Mouse (Mus musculus): Measurements from ENCODE around the gene Folr1. TPM values are rescaled to one million over a fixed set of nuclear protein-coding genes. Genes with fewer than 3 reads are reported as not detected.

The Folr1 gene
- polyA plus RNA-seq, 1 experiment, result 28.5 TPM

- no peak overlapping the region for H3K4me3 ChIP-seq (ENCODE audit: control insufficient read depth, low read depth, low read length)
- H3K36me3 ChIP-seq (ENCODE audit: control insufficient read depth, insufficient read depth, low read length), result no peaks in the 10 kb centered on the region
- no peaks in the 10 kb centered on the region for H3K27me3 ChIP-seq (ENCODE audit: control insufficient read depth, insufficient read depth, low read length)
- peaks cover 2% of the 10 kb centered on the region; the same call in 1 of the 2 replicates for H3K4me1 ChIP-seq (ENCODE audit: control insufficient read depth, insufficient read depth, low read length)
- no peak overlapping the region for H3K27ac ChIP-seq (ENCODE audit: control insufficient read depth, insufficient read depth, low read depth, low read length)
- TF ChIP-seq CTCF (IDR thresholded peaks at IDR 0.05; ENCODE audit: control insufficient read depth, insufficient read depth, insufficient replicate concordance, low read depth, low read length), result no peak
- TF ChIP-seq POLR2A (IDR thresholded peaks at IDR 0.05; ENCODE audit: control insufficient read depth, low read depth, low read length), result no peak
These were observed 1.5 kb downstream of the Folr1 start for GRCm38 (mm10) chr7:101869163-101869500.

DNA sequence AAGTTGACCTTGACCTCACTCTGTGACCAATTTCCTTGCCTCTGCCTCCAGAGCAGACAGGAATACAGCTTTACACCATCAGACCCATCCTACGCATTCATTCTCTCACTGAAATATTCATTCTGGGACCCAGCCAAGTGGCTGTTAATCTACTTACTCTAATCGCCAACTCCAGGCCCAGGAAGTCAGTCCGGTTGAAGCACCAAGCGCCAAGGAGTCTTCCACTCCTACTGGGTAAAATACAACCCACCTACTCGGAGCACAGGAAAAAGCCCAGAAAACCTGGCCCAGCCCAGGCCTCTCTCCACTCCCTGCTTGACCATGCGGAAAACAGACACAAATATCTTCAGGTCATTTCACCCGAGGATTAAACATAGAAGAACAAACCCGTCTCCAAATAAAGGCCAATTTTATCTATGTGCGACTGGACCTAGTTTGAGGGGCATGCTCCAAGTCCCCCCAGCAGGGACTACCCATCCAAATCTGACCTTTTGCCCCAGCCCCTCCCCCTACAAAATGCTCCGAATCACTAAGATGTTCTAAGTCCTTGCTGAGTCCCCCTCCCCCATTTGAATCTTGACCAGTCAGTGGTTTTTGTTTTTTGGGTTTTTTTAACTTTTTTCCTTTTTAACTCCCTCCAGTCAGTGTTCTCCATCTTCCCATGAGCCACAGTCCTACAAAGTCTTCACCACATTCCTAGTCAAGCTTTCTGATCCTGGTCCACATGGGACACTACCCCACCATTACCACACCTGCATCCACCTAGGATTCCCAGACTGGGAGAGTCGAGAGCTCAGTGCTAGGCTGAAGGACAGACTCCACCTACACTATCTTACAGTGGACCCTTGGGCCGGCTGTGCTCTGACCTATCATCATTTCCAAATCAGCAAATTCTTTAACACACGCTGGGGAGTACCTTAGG, 2.1 kb downstream of the Folr1 start:
- Histone ChIP-seq H3K27ac (ENCODE audit: control insufficient read depth, insufficient read depth, low read depth, low read length) (peak overlapping the region; percentile 56; the same call in 1 of the 2 replicates), H3K36me3 (ENCODE audit: control insufficient read depth, insufficient read depth, low read length) (no peaks in the 10 kb centered on the region), H3K4me3 (ENCODE audit: control insufficient read depth, low read depth, low read length) (no peak overlapping the region), H3K27me3 (ENCODE audit: control insufficient read depth, insufficient read depth, low read length) (no peaks in the 10 kb centered on the region), H3K4me1 (ENCODE audit: control insufficient read depth, insufficient read depth, low read length) (peaks cover 2% of the 10 kb centered on the region; the same call in 1 of the 2 replicates)
- TF ChIP-seq CTCF (IDR thresholded peaks at IDR 0.05; ENCODE audit: control insufficient read depth, insufficient read depth, insufficient replicate concordance, low read depth, low read length), result no peak
- TF ChIP-seq POLR2A (IDR thresholded peaks at IDR 0.05; ENCODE audit: control insufficient read depth, low read depth, low read length), result no peak

GRCm38 (mm10) chr7:101867482-101867881, 3.1 kb downstream of the Folr1 start:
- H3K27ac ChIP-seq (ENCODE audit: control insufficient read depth, insufficient read depth, low read depth, low read length), result no peak overlapping the region

GRCm38 (mm10) chr7:101866491-101867265, 3.9 kb downstream of the Folr1 start:
- Histone ChIP-seq H3K27ac (ENCODE audit: control insufficient read depth, insufficient read depth, low read depth, low read length) (peak overlapping the region; percentile 78), H3K4me3 (ENCODE audit: control insufficient read depth, low read depth, low read length) (no peak overlapping the region), H3K36me3 (ENCODE audit: control insufficient read depth, insufficient read depth, low read length) (no peaks in the 10 kb centered on the region), H3K27me3 (ENCODE audit: control insufficient read depth, insufficient read depth, low read length) (no peaks in the 10 kb centered on the region), H3K4me1 (ENCODE audit: control insufficient read depth, insufficient read depth, low read length) (peaks cover 2% of the 10 kb centered on the region; the same call in 1 of the 2 replicates)
- TF ChIP-seq CTCF (IDR thresholded peaks at IDR 0.05; ENCODE audit: control insufficient read depth, insufficient read depth, insufficient replicate concordance, low read depth, low read length), result no peak
- no peak for TF ChIP-seq POLR2A (IDR thresholded peaks at IDR 0.05; ENCODE audit: control insufficient read depth, low read depth, low read length)

More at GRCm38 (mm10) chr7:101867482-101867881, 3.1 kb downstream of the Folr1 start:
- no peaks in the 10 kb centered on the region for H3K36me3 ChIP-seq (ENCODE audit: control insufficient read depth, insufficient read depth, low read length)
- TF ChIP-seq POLR2A (IDR thresholded peaks at IDR 0.05; ENCODE audit: control insufficient read depth, low read depth, low read length), result no peak
- no peak for TF ChIP-seq CTCF (IDR thresholded peaks at IDR 0.05; ENCODE audit: control insufficient read depth, insufficient read depth, insufficient replicate concordance, low read depth, low read length)
- peaks cover 2% of the 10 kb centered on the region; the same call in 1 of the 2 replicates for H3K4me1 ChIP-seq (ENCODE audit: control insufficient read depth, insufficient read depth, low read length)
- H3K27me3 ChIP-seq (ENCODE audit: control insufficient read depth, insufficient read depth, low read length), result no peaks in the 10 kb centered on the region
- H3K4me3 ChIP-seq (ENCODE audit: control insufficient read depth, low read depth, low read length), result no peak overlapping the region

DNA sequence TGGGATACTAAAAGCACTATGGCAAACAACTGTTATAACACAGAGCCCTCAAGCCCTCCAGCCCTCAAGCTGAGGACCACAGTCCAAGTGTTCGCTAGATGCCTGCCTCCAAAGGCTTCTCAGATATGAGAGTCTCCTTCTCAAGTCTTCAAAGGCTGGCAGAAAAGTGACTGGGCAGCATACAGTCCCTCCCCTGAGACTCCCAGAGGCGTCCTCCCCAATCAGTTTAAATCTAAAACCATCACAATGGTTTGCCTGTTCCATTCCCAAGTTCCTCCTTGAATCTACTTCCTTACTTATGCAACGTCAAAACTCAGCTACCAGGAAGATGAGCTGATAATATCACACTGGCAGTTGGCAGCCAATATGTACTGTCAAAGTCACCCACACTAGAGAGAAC, 7.2 kb downstream of the Folr1 start, which contains the start of gene Anapc15:
TSS of gene Anapc15 (plus strand) at position 301 of the 400 bp plus-strand sequence.
- Histone ChIP-seq H3K27ac (ENCODE audit: control insufficient read depth, insufficient read depth, low read depth, low read length) (no peak within 1 kb of the TSS), H3K27me3 (ENCODE audit: control insufficient read depth, insufficient read depth, low read length) (no peaks in the 10 kb centered on the region), H3K4me3 (ENCODE audit: control insufficient read depth, low read depth, low read length) (no peak within 1 kb of the TSS), H3K36me3 (ENCODE audit: control insufficient read depth, insufficient read depth, low read length) (no peaks in the 10 kb centered on the region), H3K4me1 (ENCODE audit: control insufficient read depth, insufficient read depth, low read length) (peaks cover 4% of the 10 kb centered on the region; the same call in 1 of the 2 replicates)
- TF ChIP-seq POLR2A (IDR thresholded peaks at IDR 0.05; ENCODE audit: control insufficient read depth, low read depth, low read length) (no peak), CTCF (IDR thresholded peaks at IDR 0.05; ENCODE audit: control insufficient read depth, insufficient read depth, insufficient replicate concordance, low read depth, low read length) (no peak)

- H3K27ac ChIP-seq (ENCODE audit: control insufficient read depth, insufficient read depth, low read depth, low read length), result no peak overlapping the region
- TF ChIP-seq POLR2A (IDR thresholded peaks at IDR 0.05; ENCODE audit: control insufficient read depth, low read depth, low read length) (no peak), CTCF (IDR thresholded peaks at IDR 0.05; ENCODE audit: control insufficient read depth, insufficient read depth, insufficient replicate concordance, low read depth, low read length) (no peak)
- no peaks in the 10 kb centered on the region for H3K27me3 ChIP-seq (ENCODE audit: control insufficient read depth, insufficient read depth, low read length)
These were observed 8.3 kb downstream of the Folr1 start for GRCm38 (mm10) chr7:101862291-101862690.

GRCm38 (mm10) chr7:101860978-101861377, 9.6 kb downstream of the Folr1 start:
- no peak for TF ChIP-seq CTCF (IDR thresholded peaks at IDR 0.05; ENCODE audit: control insufficient read depth, insufficient read depth, insufficient replicate concordance, low read depth, low read length)
- Histone ChIP-seq H3K27me3 (ENCODE audit: control insufficient read depth, insufficient read depth, low read length) (no peaks in the 10 kb centered on the region), H3K36me3 (ENCODE audit: control insufficient read depth, insufficient read depth, low read length) (no peaks in the 10 kb centered on the region), H3K4me3 (ENCODE audit: control insufficient read depth, low read depth, low read length) (no peak overlapping the region), H3K27ac (ENCODE audit: control insufficient read depth, insufficient read depth, low read depth, low read length) (no peak overlapping the region), H3K4me1 (ENCODE audit: control insufficient read depth, insufficient read depth, low read length) (peaks cover 4% of the 10 kb centered on the region; the same call in 1 of the 2 replicates)

More at GRCm38 (mm10) chr7:101862291-101862690, 8.3 kb downstream of the Folr1 start:
- no peak overlapping the region for H3K4me3 ChIP-seq (ENCODE audit: control insufficient read depth, low read depth, low read length)
- H3K4me1 ChIP-seq (ENCODE audit: control insufficient read depth, insufficient read depth, low read length), result peaks cover 6% of the 10 kb centered on the region; the same call in 1 of the 2 replicates
- H3K36me3 ChIP-seq (ENCODE audit: control insufficient read depth, insufficient read depth, low read length), result no peaks in the 10 kb centered on the region

All from testis, adult 2 months (tissue).